Mouse (Mus musculus): ENCODE data around the gene Kmo. TPM values are rescaled to one million over a fixed set of nuclear protein-coding genes. Genes with fewer than 3 reads are reported as not detected.

The Kmo gene
- polyA plus RNA-seq, 1 experiment = not detected

DNA sequence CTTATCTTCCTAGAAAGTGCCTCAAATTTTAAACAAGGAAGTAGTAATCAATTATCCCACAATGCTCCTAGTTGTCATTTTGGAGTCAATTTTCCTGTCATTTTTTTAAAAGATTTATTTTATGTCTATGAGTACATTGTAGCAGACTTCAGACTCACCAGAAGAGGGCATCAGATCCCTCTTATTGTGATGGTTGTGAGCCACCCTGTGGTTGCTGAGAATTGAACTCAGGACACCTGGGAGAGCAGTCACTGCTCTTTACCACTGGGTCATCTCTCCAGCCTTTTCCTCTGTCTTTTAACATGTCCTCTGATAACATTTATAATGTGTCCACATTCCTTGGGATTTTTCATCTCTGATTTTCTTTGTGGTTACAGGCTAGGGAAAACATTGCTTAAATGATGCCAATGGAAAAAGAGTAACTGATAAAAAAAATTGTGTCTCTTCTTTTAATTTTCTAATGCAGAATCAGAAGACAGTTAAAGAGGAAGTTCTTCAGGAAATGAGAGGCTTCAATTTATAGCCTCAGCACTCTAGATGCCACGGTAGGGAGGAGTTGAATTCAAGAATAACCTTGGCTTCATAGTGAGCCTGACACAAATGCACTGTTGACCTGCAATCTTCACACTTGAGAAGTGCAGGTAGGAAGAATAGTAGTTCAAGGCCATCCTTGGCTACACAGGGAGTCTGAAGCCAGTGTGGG lies 6.0 kb downstream of the Kmo start:
- no peaks in the 10 kb centered on the region for H3K9me3 ChIP-seq (replicated peaks; ENCODE audit: control insufficient read depth, insufficient read depth, low read length, poor library complexity, severe bottlenecking)
- no peaks in the 10 kb centered on the region for H3K36me3 ChIP-seq (ENCODE audit: control insufficient read depth, insufficient read depth, low read length, poor library complexity, severe bottlenecking)
- peak overlapping the region; percentile 64 for H3K4me3 ChIP-seq (ENCODE audit: low read depth, low read length)
- 0 out of 2 replicates have a peak overlapping the region, but pooled peaks have one; percentile 27 for H3K9ac ChIP-seq (ENCODE audit: low read depth, poor library complexity, severe bottlenecking)
- TF ChIP-seq POLR2A (IDR thresholded peaks at IDR 0.05; ENCODE audit: insufficient read depth, low read length) (no peak), CTCF (IDR thresholded peaks at IDR 0.05; ENCODE audit: low read depth, low read length) (peak; percentile 45), EP300 (IDR thresholded peaks at IDR 0.05; ENCODE audit: insufficient read depth, low read depth, low read length) (no peak)
- no peaks in the 10 kb centered on the region for H3K27me3 ChIP-seq (ENCODE audit: control insufficient read depth, insufficient read depth, low read length, poor library complexity, severe bottlenecking)
- H3K27ac ChIP-seq (ENCODE audit: insufficient read depth, low read length) = no peak overlapping the region
- no peaks in the 10 kb centered on the region for H3K4me1 ChIP-seq (ENCODE audit: control insufficient read depth, insufficient read depth, low read length)

DNA sequence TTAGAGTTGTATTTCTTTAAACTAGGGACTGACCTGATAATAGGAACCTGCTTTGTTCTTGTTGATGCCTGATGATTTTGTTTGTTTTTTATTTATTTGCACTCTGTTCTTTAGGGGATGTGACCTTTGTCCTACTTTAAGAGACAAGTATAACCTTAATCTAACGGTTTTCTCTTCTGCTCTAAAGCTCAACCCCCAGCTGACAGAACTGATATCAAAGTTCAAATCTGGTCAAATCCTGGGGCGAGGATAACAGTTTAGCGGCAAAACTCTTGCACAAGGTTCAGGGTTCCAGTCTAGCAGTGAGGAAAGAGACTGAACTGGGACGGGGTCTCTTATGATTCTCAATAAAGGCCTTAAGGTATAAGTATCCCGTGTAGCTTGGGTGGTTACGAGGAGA lies 9.1 kb downstream of the Kmo start:
- no peaks in the 10 kb centered on the region for H3K9me3 ChIP-seq (replicated peaks; ENCODE audit: control insufficient read depth, insufficient read depth, low read length, poor library complexity, severe bottlenecking)
- no peaks in the 10 kb centered on the region for H3K27me3 ChIP-seq (ENCODE audit: control insufficient read depth, insufficient read depth, low read length, poor library complexity, severe bottlenecking)
- H3K9ac ChIP-seq (ENCODE audit: low read depth, poor library complexity, severe bottlenecking) = no peak overlapping the region
- H3K36me3 ChIP-seq (ENCODE audit: control insufficient read depth, insufficient read depth, low read length, poor library complexity, severe bottlenecking) = no peaks in the 10 kb centered on the region
- TF ChIP-seq CTCF (IDR thresholded peaks at IDR 0.05; ENCODE audit: low read depth, low read length) (no peak), POLR2A (IDR thresholded peaks at IDR 0.05; ENCODE audit: insufficient read depth, low read length) (no peak), EP300 (IDR thresholded peaks at IDR 0.05; ENCODE audit: insufficient read depth, low read depth, low read length) (no peak)
- H3K4me1 ChIP-seq (ENCODE audit: control insufficient read depth, insufficient read depth, low read length) = no peaks in the 10 kb centered on the region
- H3K4me3 ChIP-seq (ENCODE audit: low read depth, low read length) = no peak overlapping the region
- no peak overlapping the region for H3K27ac ChIP-seq (ENCODE audit: insufficient read depth, low read length)

DNA sequence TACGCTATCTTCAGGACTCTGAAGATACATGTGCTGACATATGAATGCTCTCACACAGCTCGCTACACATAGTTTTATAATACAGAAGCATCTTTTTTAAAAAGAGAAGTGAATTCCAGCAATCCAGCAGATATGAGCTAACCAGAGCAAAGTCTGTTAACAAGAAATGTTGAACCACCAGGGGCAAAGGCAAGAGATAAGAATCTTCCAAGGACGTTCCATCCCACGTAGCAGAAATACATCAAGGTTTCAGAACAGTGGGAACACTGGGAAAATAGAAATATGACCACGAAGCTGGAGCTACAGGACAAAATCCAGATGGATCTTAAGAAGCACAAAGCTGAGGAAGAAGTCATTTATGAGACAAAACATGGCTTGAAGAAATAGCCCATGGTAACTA lies 10.2 kb downstream of the Kmo start:
- no peaks in the 10 kb centered on the region for H3K9me3 ChIP-seq (replicated peaks; ENCODE audit: control insufficient read depth, insufficient read depth, low read length, poor library complexity, severe bottlenecking)
- no peak overlapping the region for H3K9ac ChIP-seq (ENCODE audit: low read depth, poor library complexity, severe bottlenecking)
- no peaks in the 10 kb centered on the region for H3K27me3 ChIP-seq (ENCODE audit: control insufficient read depth, insufficient read depth, low read length, poor library complexity, severe bottlenecking)
- no peak overlapping the region for H3K27ac ChIP-seq (ENCODE audit: insufficient read depth, low read length)
- no peaks in the 10 kb centered on the region for H3K4me1 ChIP-seq (ENCODE audit: control insufficient read depth, insufficient read depth, low read length)
- no peak overlapping the region for H3K4me3 ChIP-seq (ENCODE audit: low read depth, low read length)
- no peak for TF ChIP-seq POLR2A (IDR thresholded peaks at IDR 0.05; ENCODE audit: insufficient read depth, low read length)
- TF ChIP-seq CTCF (IDR thresholded peaks at IDR 0.05; ENCODE audit: low read depth, low read length) = no peak
- no peak for TF ChIP-seq EP300 (IDR thresholded peaks at IDR 0.05; ENCODE audit: insufficient read depth, low read depth, low read length)
- no peaks in the 10 kb centered on the region for H3K36me3 ChIP-seq (ENCODE audit: control insufficient read depth, insufficient read depth, low read length, poor library complexity, severe bottlenecking)

DNA sequence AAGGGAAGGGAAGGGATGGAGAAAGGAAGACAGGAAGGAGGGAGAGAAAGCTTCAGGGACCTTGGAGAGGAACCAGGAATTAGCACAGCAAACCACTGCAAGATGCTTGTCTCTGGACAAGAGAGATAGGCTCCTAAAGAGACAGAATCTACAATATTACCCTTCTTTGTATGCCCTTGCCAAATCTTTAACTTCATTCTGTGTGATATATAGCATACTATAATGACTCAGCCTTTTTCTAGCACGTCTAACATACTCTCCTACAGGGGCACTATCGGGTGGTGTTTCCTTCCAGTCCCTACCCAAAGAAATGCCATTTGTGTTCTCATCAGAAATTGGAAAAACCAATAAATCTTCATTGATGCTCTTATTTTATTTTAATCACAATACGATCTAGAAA lies 10.9 kb downstream of the Kmo start:
- H3K9ac ChIP-seq (ENCODE audit: low read depth, poor library complexity, severe bottlenecking) = no peak overlapping the region
- no peak overlapping the region for H3K4me3 ChIP-seq (ENCODE audit: low read depth, low read length)
- H3K27ac ChIP-seq (ENCODE audit: insufficient read depth, low read length) = no peak overlapping the region
- TF ChIP-seq POLR2A (IDR thresholded peaks at IDR 0.05; ENCODE audit: insufficient read depth, low read length) (no peak), EP300 (IDR thresholded peaks at IDR 0.05; ENCODE audit: insufficient read depth, low read depth, low read length) (no peak), CTCF (IDR thresholded peaks at IDR 0.05; ENCODE audit: low read depth, low read length) (no peak)
- no peaks in the 10 kb centered on the region for H3K36me3 ChIP-seq (ENCODE audit: control insufficient read depth, insufficient read depth, low read length, poor library complexity, severe bottlenecking)
- no peaks in the 10 kb centered on the region for H3K4me1 ChIP-seq (ENCODE audit: control insufficient read depth, insufficient read depth, low read length)
- H3K9me3 ChIP-seq (replicated peaks; ENCODE audit: control insufficient read depth, insufficient read depth, low read length, poor library complexity, severe bottlenecking) = no peaks in the 10 kb centered on the region
- no peaks in the 10 kb centered on the region for H3K27me3 ChIP-seq (ENCODE audit: control insufficient read depth, insufficient read depth, low read length, poor library complexity, severe bottlenecking)

DNA sequence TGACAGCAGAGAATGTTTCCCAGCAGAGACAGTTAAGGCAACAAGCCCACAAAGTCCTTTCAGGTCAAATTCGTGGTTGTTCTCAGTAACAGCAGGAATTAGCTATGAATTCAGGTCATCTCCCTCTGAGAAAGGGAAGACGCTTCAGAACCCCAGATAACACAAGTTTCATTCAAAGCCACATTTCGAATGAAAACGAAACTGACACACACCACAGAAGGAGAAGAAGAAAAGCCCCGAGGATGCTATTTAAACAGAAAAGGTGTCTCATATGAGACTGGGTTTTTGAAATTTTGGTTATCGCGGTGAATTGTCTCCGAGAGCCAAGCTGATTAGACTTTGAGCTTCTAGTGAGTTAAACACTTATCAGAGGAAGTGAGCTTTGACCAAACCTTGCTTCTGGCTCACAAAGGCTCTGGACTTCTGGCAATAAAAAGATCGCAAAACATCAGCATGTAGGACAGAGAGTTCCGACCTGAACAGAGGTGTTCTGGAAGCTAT lies 11.6 kb downstream of the Kmo start:
- Histone ChIP-seq H3K27ac (ENCODE audit: insufficient read depth, low read length) (no peak overlapping the region), H3K36me3 (ENCODE audit: control insufficient read depth, insufficient read depth, low read length, poor library complexity, severe bottlenecking) (no peaks in the 10 kb centered on the region), H3K27me3 (ENCODE audit: control insufficient read depth, insufficient read depth, low read length, poor library complexity, severe bottlenecking) (no peaks in the 10 kb centered on the region), H3K4me1 (ENCODE audit: control insufficient read depth, insufficient read depth, low read length) (no peaks in the 10 kb centered on the region), H3K9ac (ENCODE audit: low read depth, poor library complexity, severe bottlenecking) (no peak overlapping the region), H3K9me3 (replicated peaks; ENCODE audit: control insufficient read depth, insufficient read depth, low read length, poor library complexity, severe bottlenecking) (no peaks in the 10 kb centered on the region), H3K4me3 (ENCODE audit: low read depth, low read length) (no peak overlapping the region)
- no peak for TF ChIP-seq CTCF (IDR thresholded peaks at IDR 0.05; ENCODE audit: low read depth, low read length)
- no peak for TF ChIP-seq POLR2A (IDR thresholded peaks at IDR 0.05; ENCODE audit: insufficient read depth, low read length)
- no peak for TF ChIP-seq EP300 (IDR thresholded peaks at IDR 0.05; ENCODE audit: insufficient read depth, low read depth, low read length)

DNA sequence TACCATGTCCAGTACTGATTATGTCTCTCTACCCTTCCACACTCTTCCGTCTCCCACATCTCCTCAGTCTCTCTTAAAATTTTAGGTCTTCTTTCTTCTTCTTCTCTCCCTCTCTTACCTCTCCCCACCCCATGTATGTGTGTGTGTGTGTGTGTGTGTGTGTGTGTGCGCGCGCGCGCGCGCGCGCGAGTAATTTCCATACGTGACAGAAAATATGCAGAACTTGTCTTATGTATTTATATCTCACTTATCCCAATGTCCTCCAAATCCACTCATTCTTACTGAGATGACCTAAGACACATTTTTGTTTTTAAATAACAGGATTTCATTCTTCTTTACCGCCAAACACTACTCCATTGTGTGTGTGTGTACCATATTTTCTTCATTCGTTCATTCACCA lies 12.3 kb downstream of the Kmo start:
- Histone ChIP-seq H3K9me3 (replicated peaks; ENCODE audit: control insufficient read depth, insufficient read depth, low read length, poor library complexity, severe bottlenecking) (no peaks in the 10 kb centered on the region), H3K4me1 (ENCODE audit: control insufficient read depth, insufficient read depth, low read length) (no peaks in the 10 kb centered on the region), H3K4me3 (ENCODE audit: low read depth, low read length) (no peak overlapping the region), H3K27ac (ENCODE audit: insufficient read depth, low read length) (no peak overlapping the region), H3K36me3 (ENCODE audit: control insufficient read depth, insufficient read depth, low read length, poor library complexity, severe bottlenecking) (no peaks in the 10 kb centered on the region), H3K27me3 (ENCODE audit: control insufficient read depth, insufficient read depth, low read length, poor library complexity, severe bottlenecking) (no peaks in the 10 kb centered on the region), H3K9ac (ENCODE audit: low read depth, poor library complexity, severe bottlenecking) (no peak overlapping the region)
- no peak for TF ChIP-seq CTCF (IDR thresholded peaks at IDR 0.05; ENCODE audit: low read depth, low read length)
- TF ChIP-seq EP300 (IDR thresholded peaks at IDR 0.05; ENCODE audit: insufficient read depth, low read depth, low read length) = no peak
- TF ChIP-seq POLR2A (IDR thresholded peaks at IDR 0.05; ENCODE audit: insufficient read depth, low read length) = no peak

All from ES-Bruce4 (cell line).